Mouse (Mus musculus) neural tube, embryonic 14.5 days (tissue): ENCODE data around the gene Kremen1. TPM values are rescaled to one million over a fixed set of nuclear protein-coding genes. Genes with fewer than 3 reads are reported as not detected.
A peak's percentile ranks its signal among the peaks of the same experiment; 100 is the strongest.

ENCODE experiments used
- ATAC-seq: fragments of 200-750 bp; cut with Nextera tagmentation; 2 replicates; pipeline ENCODE4 v1.8.0; 2017; ENCODE audit warnings: low read depth, mild to moderate bottlenecking, moderate TSS enrichment, moderate library complexity
- H3K27ac ChIP-seq: fragments of 300-500 bp; sonication (generic); 2 replicates; pipeline ENCODE4 v1.5.1; 2014; ENCODE audit warnings: low read depth, mild to moderate bottlenecking, control low read depth, low read length, moderate library complexity, mixed read lengths
- H3K27me3 ChIP-seq: fragments of 300-500 bp; sonication (generic); 2 replicates; pipeline ENCODE4 v1.6.1; 2014; ENCODE audit warnings: low read length; ENCODE audit not compliant: control insufficient read depth, insufficient read depth
- H3K36me3 ChIP-seq: fragments of 300-500 bp; sonication (generic); 2 replicates; pipeline ENCODE4 v1.6.1; 2014; ENCODE audit warnings: low read length, mixed read lengths; ENCODE audit not compliant: control insufficient read depth, insufficient read depth
- H3K4me1 ChIP-seq: fragments of 300-500 bp; sonication (generic); 2 replicates; pipeline ENCODE4 v1.6.1; 2014; ENCODE audit warnings: low read length; ENCODE audit not compliant: control insufficient read depth, insufficient read depth
- H3K4me2 ChIP-seq: fragments of 300-500 bp; sonication (generic); 2 replicates; pipeline ENCODE4 v1.6.1; 2014; ENCODE audit warnings: mild to moderate bottlenecking, low read depth, low read length, control low read depth
- H3K4me3 ChIP-seq: fragments of 300-500 bp; sonication (generic); 2 replicates; pipeline ENCODE4 v1.5.1; 2014; ENCODE audit warnings: low read depth, low read length, control low read depth, mixed read lengths
- H3K9ac ChIP-seq: fragments of 300-500 bp; sonication (generic); replicated peaks from 2 replicates; pipeline ENCODE4 v1.6.1; 2014; ENCODE audit warnings: low read depth, mild to moderate bottlenecking, control low read depth, low read length, mixed read lengths
- H3K9me3 ChIP-seq: fragments of 300-500 bp; sonication (generic); 2 replicates; pipeline ENCODE4 v1.6.1; 2016; ENCODE audit warnings: low read length; ENCODE audit not compliant: control insufficient read depth
- WGBS: fragments of 180-500 bp; shearing (Covaris S2); extraction: QIAGEN DNeasy Blood & Tissue Kit; methylation state at CpG from one replicate; pipeline ENCODE4 v1.1.7; 2014; 5-methylcytosine and 5-hydroxymethylcytosine counted together
- polyA plus RNA-seq: library from polyadenylated mRNA; unstranded; fragments of >200 nt; fragmentation: Nextera tagmentation; extraction: Ambion mirVana; gene quantifications from 2 replicates; pipeline ENCODE4 v1.2.1, GENCODE M21; 2014

Gene Kremen1
- polyA plus RNA-seq, 1 experiment from 2014 or later = 3.7 TPM

- no peaks in the 10 kb centered on the region for H3K27me3 ChIP-seq
- no peak within 1 kb of the TSS for H3K27ac ChIP-seq
- ATAC-seq = peak; percentile 36; the same call in 1 of the 2 replicates
- peaks cover 14% of the 10 kb centered on the region; the same call in 1 of the 2 replicates for H3K4me1 ChIP-seq
- peak within 1 kb of the TSS; percentile 92 for H3K4me2 ChIP-seq
- H3K9ac ChIP-seq = peak within 1 kb of the TSS; percentile 61
- peak within 1 kb of the TSS; percentile 52 for H3K4me3 ChIP-seq
- H3K36me3 ChIP-seq = no peaks in the 10 kb centered on the region
- no peaks in the 10 kb centered on the region for H3K9me3 ChIP-seq
- WGBS = 1% methylated on average over 31 of the region's 53 CpGs
Measured at GRCm38 (mm10) chr11:5151680-5152337, 109.5 kb downstream of the Kremen1 start, which contains the start of gene Emid1. TSS of gene Emid1 (minus strand) at chr11:5152257.

DNA sequence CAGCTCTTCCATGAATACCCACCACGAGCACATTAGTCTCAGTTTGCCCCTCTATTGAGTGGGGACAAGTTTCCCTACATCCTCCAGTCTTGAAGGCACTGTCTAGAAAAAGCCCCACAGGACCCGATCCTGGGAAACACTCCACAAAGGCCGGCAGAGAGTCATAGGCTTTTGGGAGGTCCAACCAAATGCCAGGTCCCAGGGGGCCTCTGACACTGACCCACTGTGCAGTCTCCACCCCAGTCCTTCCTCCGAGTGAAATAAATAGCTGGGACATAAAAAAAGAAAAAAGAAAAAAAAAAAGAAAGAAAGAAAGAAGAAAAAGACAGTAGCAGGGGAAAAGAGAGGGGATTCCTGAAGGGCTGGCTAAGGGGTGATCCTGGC, 110.1 kb downstream of the Kremen1 start:
- peaks cover 14% of the 10 kb centered on the region; the same call in 1 of the 2 replicates for H3K4me1 ChIP-seq
- WGBS = 10% methylated on average over 4 of the region's 4 CpGs
- no peak overlapping the region for H3K9ac ChIP-seq
- no peak overlapping the region for H3K27ac ChIP-seq
- H3K4me2 ChIP-seq = peak overlapping the region; percentile 92
- peak overlapping the region; percentile 52; the same call in 1 of the 2 replicates for H3K4me3 ChIP-seq
- ATAC-seq = no peak
- no peaks in the 10 kb centered on the region for H3K9me3 ChIP-seq
- no peaks in the 10 kb centered on the region for H3K27me3 ChIP-seq
- H3K36me3 ChIP-seq = no peaks in the 10 kb centered on the region

- Histone ChIP-seq H3K9ac (no peak overlapping the region), H3K27me3 (no peaks in the 10 kb centered on the region), H3K4me2 (no peak overlapping the region), H3K27ac (no peak overlapping the region), H3K36me3 (no peaks in the 10 kb centered on the region), H3K9me3 (no peaks in the 10 kb centered on the region), H3K4me1 (peaks cover 13% of the 10 kb centered on the region; the same call in 1 of the 2 replicates), H3K4me3 (no peak overlapping the region)
- ATAC-seq = no peak
- WGBS = 43% methylated on average over 9 of the region's 9 CpGs
Measured at GRCm38 (mm10) chr11:5150416-5151246, 110.7 kb downstream of the Kremen1 start.

DNA sequence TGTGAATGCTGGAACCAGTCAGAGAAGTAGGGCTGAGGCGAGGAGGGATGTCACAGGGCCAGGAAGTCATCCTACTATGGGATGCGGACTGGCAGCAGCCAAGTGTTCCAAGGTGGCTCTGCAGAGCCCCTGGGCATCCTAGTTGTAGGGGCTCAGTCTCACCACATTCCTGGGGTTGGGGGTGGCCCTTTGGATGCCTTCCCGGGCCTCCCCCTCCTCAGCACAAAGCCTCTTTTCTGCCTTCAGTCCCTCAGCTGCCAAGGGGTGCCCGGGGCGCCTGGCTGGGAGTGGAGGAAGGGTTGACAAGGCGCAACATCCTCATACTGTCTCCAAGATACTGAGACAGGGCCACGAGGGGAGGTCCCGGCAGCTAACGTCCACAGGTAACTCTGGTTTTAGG, 111.4 kb downstream of the Kremen1 start:
- peaks cover 9% of the 10 kb centered on the region; the same call in 1 of the 2 replicates for H3K4me1 ChIP-seq
- no peak for ATAC-seq
- H3K27me3 ChIP-seq = no peaks in the 10 kb centered on the region
- no peak overlapping the region for H3K4me2 ChIP-seq
- 72% methylated on average over 9 of the region's 9 CpGs for WGBS
- H3K9ac ChIP-seq = no peak overlapping the region
- no peak overlapping the region for H3K4me3 ChIP-seq
- no peak overlapping the region for H3K27ac ChIP-seq
- no peaks in the 10 kb centered on the region for H3K9me3 ChIP-seq
- H3K36me3 ChIP-seq = no peaks in the 10 kb centered on the region

DNA sequence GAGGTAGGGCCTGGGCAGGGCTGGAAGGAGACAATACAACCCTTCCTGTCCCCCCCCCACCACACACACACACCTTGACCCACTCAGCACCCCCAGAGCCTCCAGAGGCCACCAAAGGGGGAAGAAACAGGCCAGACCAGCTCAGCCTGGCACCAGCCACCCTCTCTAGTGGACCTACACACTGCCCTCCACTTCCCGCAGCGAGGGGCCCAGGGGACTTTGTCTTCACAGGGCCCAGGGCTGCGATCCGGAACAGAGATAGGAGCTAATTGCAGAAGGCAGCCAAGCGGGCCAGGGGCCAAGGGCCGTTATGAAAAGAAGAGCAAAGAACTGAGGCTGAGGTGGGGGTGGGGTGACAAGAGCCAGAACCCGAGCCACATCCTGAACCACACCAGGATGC, 112.1 kb downstream of the Kremen1 start:
- ATAC-seq = no peak
- H3K4me3 ChIP-seq = no peak overlapping the region
- H3K4me1 ChIP-seq = peaks cover 9% of the 10 kb centered on the region; the same call in 1 of the 2 replicates
- H3K4me2 ChIP-seq = peak overlapping the region; percentile 9; the same call in 1 of the 2 replicates
- H3K27ac ChIP-seq = no peak overlapping the region
- WGBS = 9% methylated on average over 7 of the region's 7 CpGs
- no peak overlapping the region for H3K9ac ChIP-seq
- no peaks in the 10 kb centered on the region for H3K27me3 ChIP-seq
- no peaks in the 10 kb centered on the region for H3K9me3 ChIP-seq
- no peaks in the 10 kb centered on the region for H3K36me3 ChIP-seq

GRCm38 (mm10) chr11:5145600-5145999, 115.8 kb downstream of the Kremen1 start:
- Histone ChIP-seq H3K4me3 (no peak overlapping the region), H3K9ac (no peak overlapping the region), H3K4me2 (no peak overlapping the region), H3K9me3 (no peaks in the 10 kb centered on the region), H3K36me3 (no peaks in the 10 kb centered on the region), H3K27me3 (no peaks in the 10 kb centered on the region), H3K27ac (no peak overlapping the region), H3K4me1 (peaks cover 7% of the 10 kb centered on the region; the same call in 1 of the 2 replicates)
- 81% methylated on average over 3 of the region's 3 CpGs for WGBS
- ATAC-seq = no peak

GRCm38 (mm10) chr11:5141965-5142364, 119.4 kb downstream of the Kremen1 start:
- Histone ChIP-seq H3K9ac (no peak overlapping the region), H3K4me3 (no peak overlapping the region), H3K9me3 (no peaks in the 10 kb centered on the region), H3K27ac (no peak overlapping the region), H3K27me3 (no peaks in the 10 kb centered on the region), H3K4me1 (peaks cover 7% of the 10 kb centered on the region; the same call in 1 of the 2 replicates), H3K36me3 (no peaks in the 10 kb centered on the region), H3K4me2 (no peak overlapping the region)
- ATAC-seq = no peak
- 94% methylated on average over 2 of the region's 2 CpGs for WGBS
